Mouse (Mus musculus) cerebellum, adult 9-10 months (tissue): Measurements from ENCODE around the gene Ang5.
A peak's percentile ranks its signal among the peaks of the same experiment; 100 is the strongest.
"Not testable (repeated sequence)": the region's sequence is repeated elsewhere in the genome, so short reads cannot be mapped to it uniquely, and the experiment has no call there.

Experiments
- DNase-seq: peaks from one replicate; pipeline ENCODE4 v3.0.0; 2022

Gene Ang5

GRCm38 (mm10) chr14:43956769-43957168 is at the start of gene Ang5:
Gene Ang5 (plus strand): TSS chr14:43957069.
- not testable (repeated sequence) for DNase-seq

GRCm38 (mm10) chr14:43918214-43918613 is 38.7 kb upstream of the Ang5 start:
- DNase-seq, result not testable (repeated sequence)

- not testable (repeated sequence) for DNase-seq
These were observed 33.4 kb upstream of the Ang5 start, which contains the start of gene Ear10 for GRCm38 (mm10) chr14:43923459-43923858. Gene Ear10 (minus strand): TSS chr14:43923559.

DNA sequence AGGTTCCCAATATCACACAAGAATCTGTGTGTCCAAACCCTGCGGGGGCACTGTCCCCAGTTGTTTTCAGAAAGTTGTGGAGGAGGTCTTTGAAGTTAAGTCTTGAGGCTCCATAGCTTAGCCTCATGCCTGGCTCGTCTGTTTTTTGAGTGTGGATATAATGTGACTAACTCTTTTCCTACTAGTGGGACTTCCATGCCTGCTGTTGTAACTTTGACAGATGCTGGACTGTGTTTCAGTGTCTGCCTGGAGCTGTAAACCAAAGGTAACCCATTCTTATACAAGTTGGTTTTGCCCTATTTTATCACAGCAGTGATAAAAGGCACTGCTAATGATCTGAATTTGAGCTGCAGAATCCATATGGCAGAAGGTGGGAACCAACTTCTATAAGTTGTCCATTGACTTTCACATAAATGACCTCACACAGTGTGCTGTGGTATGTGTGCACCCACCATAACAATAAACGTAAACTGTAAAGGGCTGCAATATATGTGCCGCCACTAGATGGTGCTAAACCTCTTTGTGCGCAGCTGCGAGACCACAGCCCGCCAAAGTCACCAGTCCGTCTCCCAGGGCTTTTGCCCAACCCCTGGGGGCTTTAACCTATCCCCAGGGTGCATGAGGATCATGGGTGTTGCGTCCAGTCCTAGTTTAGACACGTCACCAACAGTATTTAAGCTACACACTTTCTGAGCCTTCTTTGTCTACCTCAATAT is 32.0 kb upstream of the Ang5 start, which contains the start of gene Gm8113:
Gene Gm8113 (plus strand): TSS at position 703 of the 716 bp plus-strand sequence.
- peak; percentile 29 for DNase-seq

DNA sequence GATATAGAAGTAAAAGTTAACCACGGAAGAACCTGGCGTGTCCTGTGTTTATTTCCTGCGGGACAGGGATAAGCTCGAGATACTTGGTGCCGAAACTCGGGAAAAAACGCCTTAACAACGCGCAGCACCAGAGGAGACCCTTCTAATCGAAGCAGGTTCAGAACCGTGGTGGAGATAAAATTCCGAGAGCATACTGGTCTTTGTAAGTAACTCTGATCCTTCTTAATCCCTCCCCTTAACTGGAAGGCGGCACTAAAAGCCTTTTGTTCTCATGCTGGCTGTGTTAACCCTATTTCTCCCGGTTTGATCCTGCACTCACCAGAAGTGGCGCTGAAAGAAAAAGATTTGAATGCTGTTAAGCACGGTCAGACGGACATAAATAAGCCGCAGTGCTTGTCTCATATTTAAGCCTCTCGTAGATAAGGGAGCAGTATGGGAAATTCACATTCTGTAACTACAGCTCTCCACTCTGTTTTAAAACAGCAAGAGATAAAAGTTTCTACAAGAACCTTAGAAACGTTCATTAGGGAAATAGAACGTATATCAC is 31.4 kb upstream of the Ang5 start:
- not testable (repeated sequence) for DNase-seq

DNA sequence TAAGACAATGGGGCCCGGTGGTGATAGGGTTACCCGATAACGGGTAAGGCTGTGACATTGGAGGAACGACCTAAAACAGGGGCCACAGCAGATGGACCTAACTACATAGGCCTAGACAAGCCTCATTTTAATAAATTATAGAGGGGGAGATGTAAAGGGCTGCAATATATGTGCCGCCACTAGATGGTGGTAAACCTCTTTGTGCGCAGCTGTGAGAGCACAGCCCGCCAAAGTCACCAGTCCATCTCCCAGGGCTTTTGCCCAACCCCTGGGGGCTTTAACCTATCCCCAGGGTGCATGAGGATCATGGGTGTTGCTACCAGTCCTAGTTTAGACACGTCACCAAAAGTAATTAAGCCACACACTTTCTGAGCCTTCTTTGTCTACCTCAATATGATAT is 23.9 kb upstream of the Ang5 start:
- DNase-seq, result not testable (repeated sequence)

DNA sequence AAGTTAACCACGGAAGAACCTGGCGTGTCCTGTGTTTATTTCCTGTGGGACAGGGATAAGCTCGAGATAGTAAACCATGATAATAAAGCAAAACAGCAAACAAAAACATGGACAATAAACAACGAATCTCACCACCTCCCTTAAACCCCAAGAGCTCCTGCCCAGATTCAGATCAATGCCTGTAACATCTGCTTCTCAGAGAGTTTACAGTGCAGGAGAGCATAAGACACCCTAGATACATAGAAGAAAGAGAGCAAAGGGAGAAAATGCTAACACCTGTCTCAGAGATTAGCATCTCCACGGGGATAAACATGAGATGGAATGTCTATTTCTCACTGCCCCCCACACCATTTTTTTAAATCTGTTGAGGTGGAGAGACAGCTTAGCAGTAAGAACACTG is 23.5 kb upstream of the Ang5 start:
- not testable (repeated sequence) for DNase-seq

DNA sequence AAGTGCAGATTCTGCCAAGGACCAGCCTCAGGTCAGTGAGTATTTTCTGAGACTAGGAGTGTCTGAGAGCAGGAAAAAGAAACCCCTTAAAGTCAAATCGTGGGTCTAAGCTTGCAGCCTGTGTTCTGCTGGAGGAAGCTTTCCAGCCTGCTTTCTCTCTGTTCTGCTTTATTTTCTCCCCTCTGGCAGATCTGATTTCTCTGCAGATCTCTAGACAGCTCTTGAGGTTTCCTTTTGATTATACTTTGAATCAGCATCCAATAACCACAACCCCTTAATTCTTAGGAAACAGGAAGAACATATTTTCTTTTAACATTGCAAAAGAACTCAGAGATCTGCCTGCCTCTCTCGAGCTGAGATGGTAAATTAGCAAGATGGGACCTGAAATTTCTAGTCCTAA is 3.5 kb upstream of the Ang5 start:
- DNase-seq, result not testable (repeated sequence)

DNA sequence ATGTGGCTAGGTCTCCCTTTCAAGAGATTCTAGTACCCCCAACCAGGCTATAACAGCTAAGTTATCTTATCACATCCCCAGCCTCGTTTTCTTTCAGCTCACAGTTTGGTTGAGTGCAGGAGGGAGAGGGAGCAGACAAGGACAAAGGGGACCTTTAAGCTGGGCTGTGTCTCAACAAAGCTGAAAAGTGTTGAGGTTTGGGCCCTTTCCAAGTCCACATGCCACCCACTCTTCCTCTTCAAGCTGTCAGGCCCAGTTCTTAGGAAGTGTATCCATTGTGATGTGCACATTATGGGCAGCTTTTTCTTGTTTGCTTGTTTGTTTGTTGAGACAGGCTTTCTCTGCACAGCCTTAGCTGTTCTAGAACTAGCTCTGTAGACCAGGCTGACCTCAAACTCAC is 1.8 kb upstream of the Ang5 start:
- DNase-seq, result not testable (repeated sequence)

- DNase-seq, result no peak
These were observed 26.6 kb downstream of the Ang5 start for GRCm38 (mm10) chr14:43983454-43983853.

- peak; percentile 8 for DNase-seq
These were observed 27.0 kb downstream of the Ang5 start for GRCm38 (mm10) chr14:43983897-43984296.

DNA sequence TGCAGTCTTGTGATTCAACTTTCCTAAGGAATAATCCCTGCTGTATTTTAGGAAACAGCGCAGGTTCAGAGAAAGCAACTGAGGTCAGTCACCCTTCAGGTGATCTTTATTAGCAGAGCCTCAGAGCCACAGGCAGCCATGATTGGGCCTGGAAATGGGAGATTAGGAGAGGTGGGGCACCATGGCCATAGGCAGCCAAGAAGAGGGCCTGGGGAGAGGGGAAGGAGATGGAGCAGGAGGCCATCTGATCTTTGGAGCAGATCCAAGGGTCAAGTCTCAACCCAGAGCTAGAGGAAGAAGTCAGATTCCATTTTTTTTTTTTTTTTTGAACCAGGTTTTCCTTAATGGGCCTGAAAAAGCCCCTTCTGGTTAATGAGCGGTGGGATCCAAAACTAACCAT is 29.3 kb downstream of the Ang5 start:
- DNase-seq, result no peak

- DNase-seq, result peak; percentile 29
These were observed 30.5 kb downstream of the Ang5 start for GRCm38 (mm10) chr14:43987404-43987803.

- DNase-seq, result not testable (repeated sequence)
These were observed 41.7 kb downstream of the Ang5 start for GRCm38 (mm10) chr14:43998455-43999000.

DNA sequence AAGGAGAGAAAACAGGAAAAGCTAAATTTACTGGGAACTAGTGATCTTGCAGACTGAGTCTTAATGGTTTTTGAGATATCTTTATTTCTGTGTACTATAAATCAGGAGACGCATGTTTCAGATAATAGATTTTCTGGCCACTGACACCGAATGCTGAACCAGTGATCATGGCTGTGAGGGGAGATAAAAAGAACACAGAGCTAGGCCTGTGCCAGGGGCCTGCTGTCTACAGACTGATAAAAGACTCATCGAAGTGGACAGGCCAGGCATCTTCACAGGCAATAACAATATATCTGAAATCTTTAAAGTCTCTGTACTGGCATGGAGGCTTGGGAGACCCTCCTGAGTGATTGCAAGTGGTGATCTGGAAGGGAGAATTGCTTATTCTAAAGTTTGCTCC is 44.7 kb downstream of the Ang5 start:
- no peak for DNase-seq

GRCm38 (mm10) chr14:44002169-44002568 is 45.3 kb downstream of the Ang5 start, which contains the start of gene Ang6:
Gene Ang6 (minus strand): TSS chr14:44002269.
- DNase-seq, result no peak

DNA sequence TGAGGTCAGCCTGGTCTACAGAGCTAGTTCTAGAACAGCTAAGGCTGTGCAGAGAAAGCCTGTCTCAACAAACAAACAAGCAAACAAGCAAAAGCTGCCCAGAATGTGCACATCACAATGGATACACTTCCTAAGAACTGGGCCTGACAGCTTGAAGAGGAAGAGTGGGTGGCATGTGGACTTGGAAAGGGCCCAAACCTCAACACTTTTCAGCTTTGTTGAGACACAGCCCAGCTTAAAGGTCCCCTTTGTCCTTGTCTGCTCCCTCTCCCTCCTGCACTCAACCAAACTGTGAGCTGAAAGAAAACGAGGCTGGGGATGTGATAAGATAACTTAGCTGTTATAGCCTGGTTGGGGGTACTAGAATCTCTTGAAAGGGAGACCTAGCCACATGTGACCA is 51.2 kb downstream of the Ang5 start:
- DNase-seq, result not testable (repeated sequence)

GRCm38 (mm10) chr14:44009686-44010085 is 52.8 kb downstream of the Ang5 start:
- DNase-seq, result not testable (repeated sequence)
